Mouse (Mus musculus) hindbrain, embryonic 11.5 days (tissue): ENCODE data around the gene Tpx2. TPM values are rescaled to one million over a fixed set of nuclear protein-coding genes. Genes with fewer than 3 reads are reported as not detected.

Experiments used
- ATAC-seq: fragments of 200-750 bp; cut with Nextera tagmentation; 2 replicates; pipeline ENCODE4 v1.8.0; 2017; ENCODE audit warnings: mild to moderate bottlenecking, moderate TSS enrichment, moderate library complexity; ENCODE audit not compliant: low FRiP score
- DNase-seq: peaks from one replicate; pipeline ENCODE4 v3.0.0-alpha.2; 2015; ENCODE audit warnings: low spot score
- H3K27ac ChIP-seq: fragments of 300-500 bp; sonication (generic); 2 replicates; pipeline ENCODE4 v1.5.1; 2014; ENCODE audit warnings: mild to moderate bottlenecking, low read depth, low read length
- H3K27me3 ChIP-seq: fragments of 300-500 bp; sonication (generic); 2 replicates; pipeline ENCODE4 v1.6.1; 2014; ENCODE audit warnings: mild to moderate bottlenecking, low read length, moderate library complexity, mixed read lengths; ENCODE audit not compliant: control insufficient read depth, insufficient read depth
- H3K36me3 ChIP-seq: fragments of 300-500 bp; sonication (generic); 2 replicates; pipeline ENCODE4 v1.6.1; 2014; ENCODE audit warnings: mild to moderate bottlenecking, low read length, moderate library complexity, mixed read lengths; ENCODE audit not compliant: control insufficient read depth, insufficient read depth
- H3K4me1 ChIP-seq: fragments of 300-500 bp; sonication (generic); replicated peaks from 2 replicates; pipeline ENCODE4 v1.6.1; 2014; ENCODE audit warnings: low read length, mixed read lengths; ENCODE audit not compliant: control insufficient read depth, insufficient read depth
- H3K4me2 ChIP-seq: fragments of 300-500 bp; sonication (generic); replicated peaks from 2 replicates; pipeline ENCODE4 v1.6.1; 2014; ENCODE audit warnings: mild to moderate bottlenecking, low read depth, low read length
- H3K4me3 ChIP-seq: fragments of 300-500 bp; sonication (generic); 2 replicates; pipeline ENCODE4 v1.5.1; 2014; ENCODE audit warnings: low read depth, low read length
- H3K9ac ChIP-seq: fragments of 300-500 bp; sonication (generic); 2 replicates; pipeline ENCODE4 v1.6.1; 2014; ENCODE audit warnings: low read depth, low read length
- H3K9me3 ChIP-seq: fragments of 300-500 bp; sonication (generic); 2 replicates; pipeline ENCODE4 v1.6.1; 2016; ENCODE audit warnings: low read length; ENCODE audit not compliant: control insufficient read depth
- WGBS: fragments of 180-500 bp; shearing (Covaris S2); extraction: QIAGEN DNeasy Blood & Tissue Kit; methylation state at CpG from one replicate; pipeline ENCODE4 v1.1.7; 2014; 5-methylcytosine and 5-hydroxymethylcytosine counted together
- polyA plus RNA-seq: library from polyadenylated mRNA; unstranded; fragments of >200 nt; fragmentation: Nextera tagmentation; extraction: Ambion mirVana; gene quantifications from 2 replicates; pipeline ENCODE4 v1.2.1, GENCODE M21; 2014

Gene Tpx2
- 139 and 140 TPM in 2 replicates for polyA plus RNA-seq

- Histone ChIP-seq H3K27ac (peak within 1 kb of the TSS; percentile 55; the same call in 1 of the 2 replicates), H3K36me3 (no peaks in the 10 kb centered on the region), H3K4me3 (peak within 1 kb of the TSS; percentile 84), H3K4me2 (peak within 1 kb of the TSS; percentile 63), H3K9me3 (no peaks in the 10 kb centered on the region), H3K27me3 (no peaks in the 10 kb centered on the region), H3K9ac (peak within 1 kb of the TSS; percentile 63), H3K4me1 (no peaks in the 10 kb centered on the region)
- WGBS, result under 1% methylated on average over 34 of the region's 34 CpGs
- peak; percentile 97 for ATAC-seq
- peak; percentile 99 for DNase-seq
These were observed at the start of gene Tpx2 for GRCm38 (mm10) chr2:152847815-152848302. Gene Tpx2, plus strand, starts transcription at chr2:152847964.

GRCm38 (mm10) chr2:152799954-152800761 lies 47.6 kb upstream of the Tpx2 start:
- H3K4me3 ChIP-seq, result no peak overlapping the region
- no peaks in the 10 kb centered on the region for H3K36me3 ChIP-seq
- H3K27ac ChIP-seq, result no peak overlapping the region
- H3K9me3 ChIP-seq, result no peaks in the 10 kb centered on the region
- H3K27me3 ChIP-seq, result no peaks in the 10 kb centered on the region
- no peak overlapping the region for H3K9ac ChIP-seq
- DNase-seq (no peak), ATAC-seq (no peak)
- 89% methylated on average over 7 of the region's 7 CpGs for WGBS
- H3K4me1 ChIP-seq, result peaks cover 3% of the 10 kb centered on the region; the same call in 1 of the 2 replicates
- H3K4me2 ChIP-seq, result no peak overlapping the region

GRCm38 (mm10) chr2:152800762-152801113 lies 47.0 kb upstream of the Tpx2 start:
- no peaks in the 10 kb centered on the region for H3K9me3 ChIP-seq
- H3K4me2 ChIP-seq, result no peak overlapping the region
- H3K27ac ChIP-seq, result no peak overlapping the region
- DNase-seq (no peak), ATAC-seq (no peak)
- no peak overlapping the region for H3K9ac ChIP-seq
- H3K4me3 ChIP-seq, result no peak overlapping the region
- no peaks in the 10 kb centered on the region for H3K27me3 ChIP-seq
- peaks cover 3% of the 10 kb centered on the region; the same call in 1 of the 2 replicates for H3K4me1 ChIP-seq
- no peaks in the 10 kb centered on the region for H3K36me3 ChIP-seq

GRCm38 (mm10) chr2:152802303-152802702 lies 45.5 kb upstream of the Tpx2 start:
- Histone ChIP-seq H3K36me3 (no peaks in the 10 kb centered on the region), H3K4me1 (peaks cover 3% of the 10 kb centered on the region; the same call in 1 of the 2 replicates), H3K4me3 (no peak overlapping the region), H3K9me3 (no peaks in the 10 kb centered on the region), H3K4me2 (no peak overlapping the region), H3K27ac (no peak overlapping the region), H3K9ac (no peak overlapping the region), H3K27me3 (no peaks in the 10 kb centered on the region)
- no peak for ATAC-seq
- WGBS, result 94% methylated on average over 10 of the region's 10 CpGs
- DNase-seq, result no peak

GRCm38 (mm10) chr2:152803081-152803480 lies 44.7 kb upstream of the Tpx2 start:
- WGBS, result 90% methylated on average over 5 of the region's 5 CpGs
- Histone ChIP-seq H3K36me3 (no peaks in the 10 kb centered on the region), H3K9me3 (no peaks in the 10 kb centered on the region), H3K4me1 (peaks cover 3% of the 10 kb centered on the region; the same call in 1 of the 2 replicates), H3K27me3 (no peaks in the 10 kb centered on the region), H3K9ac (no peak overlapping the region), H3K4me3 (no peak overlapping the region), H3K4me2 (no peak overlapping the region), H3K27ac (no peak overlapping the region)
- no peak for DNase-seq
- no peak for ATAC-seq

GRCm38 (mm10) chr2:152804408-152805110 lies 43.2 kb upstream of the Tpx2 start:
- ATAC-seq (peak; percentile 51; the same call in 1 of the 2 replicates), DNase-seq (peak; percentile 38)
- H3K4me1 ChIP-seq, result peaks cover 3% of the 10 kb centered on the region; the same call in 1 of the 2 replicates
- H3K27me3 ChIP-seq, result no peaks in the 10 kb centered on the region
- WGBS, result 15% methylated on average over 6 of the region's 6 CpGs
- H3K9ac ChIP-seq, result no peak overlapping the region
- H3K9me3 ChIP-seq, result no peaks in the 10 kb centered on the region
- H3K4me3 ChIP-seq, result no peak overlapping the region
- no peaks in the 10 kb centered on the region for H3K36me3 ChIP-seq
- H3K4me2 ChIP-seq, result no peak overlapping the region
- no peak overlapping the region; the same call in 1 of the 2 replicates for H3K27ac ChIP-seq

- H3K27me3 ChIP-seq, result no peaks in the 10 kb centered on the region
- H3K4me2 ChIP-seq, result no peak overlapping the region
- WGBS, result 48% methylated on average over 5 of the region's 5 CpGs
- DNase-seq (no peak), ATAC-seq (no peak)
- no peaks in the 10 kb centered on the region for H3K9me3 ChIP-seq
- H3K4me3 ChIP-seq, result no peak overlapping the region
- H3K9ac ChIP-seq, result no peak overlapping the region
- peaks cover 3% of the 10 kb centered on the region; the same call in 1 of the 2 replicates for H3K4me1 ChIP-seq
- no peaks in the 10 kb centered on the region for H3K36me3 ChIP-seq
- H3K27ac ChIP-seq, result no peak overlapping the region
These were observed 42.7 kb upstream of the Tpx2 start for GRCm38 (mm10) chr2:152805111-152805490.

- H3K4me1 ChIP-seq, result peaks cover 3% of the 10 kb centered on the region; the same call in 1 of the 2 replicates
- H3K27me3 ChIP-seq, result no peaks in the 10 kb centered on the region
- no peak for ATAC-seq
- H3K9ac ChIP-seq, result no peak overlapping the region
- H3K9me3 ChIP-seq, result no peaks in the 10 kb centered on the region
- DNase-seq, result no peak
- no peak overlapping the region for H3K4me3 ChIP-seq
- H3K36me3 ChIP-seq, result no peaks in the 10 kb centered on the region
- no peak overlapping the region for H3K4me2 ChIP-seq
- WGBS, result 85% methylated on average over 2 of the region's 2 CpGs
- H3K27ac ChIP-seq, result no peak overlapping the region
These were observed 41.7 kb upstream of the Tpx2 start for GRCm38 (mm10) chr2:152806037-152806436.
